Mouse (Mus musculus): ENCODE data around the gene Exosc9. TPM values are rescaled to one million over a fixed set of nuclear protein-coding genes. Genes with fewer than 3 reads are reported as not detected.
"Not testable (repeated sequence)": the region's sequence is repeated elsewhere in the genome, so short reads cannot be mapped to it uniquely, and the experiment has no call there.

Gene Exosc9
- polyA plus RNA-seq, 1 experiment from 2014 or later: 91.7 TPM

DNA sequence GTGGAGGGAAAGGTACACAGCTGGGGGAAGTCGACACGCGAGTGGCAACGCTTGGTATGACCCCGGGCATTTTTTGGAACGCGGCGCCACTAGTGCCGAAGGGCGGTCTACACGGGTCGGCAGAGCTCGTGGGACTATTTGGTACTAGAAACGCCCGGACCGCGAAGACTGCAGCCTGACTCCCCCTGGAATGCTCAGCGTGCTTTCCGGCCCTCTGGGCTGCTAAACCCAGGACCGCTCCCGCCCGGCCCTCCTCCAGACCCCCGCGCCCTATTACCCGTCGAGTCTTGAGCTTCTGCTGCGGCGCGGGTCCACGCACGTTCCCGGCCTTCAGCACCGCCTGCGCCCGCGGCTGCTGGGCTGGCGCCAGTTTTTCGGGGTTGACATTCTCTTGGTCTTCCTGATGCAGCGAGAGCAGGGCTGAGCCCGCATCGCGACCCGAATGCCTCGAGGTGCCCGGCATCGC lies 19.0 kb downstream of the Exosc9 start:
- H3K27me3 ChIP-seq (ENCODE audit: insufficient read depth, poor library complexity, severe bottlenecking): no peaks in the 10 kb centered on the region
- H3K4me3 ChIP-seq: peak overlapping the region; percentile 97
- H3K9me3 ChIP-seq: no peaks in the 10 kb centered on the region
- peaks cover 24% of the 10 kb centered on the region for H3K4me1 ChIP-seq (replicated peaks)
- under 1% methylated on average over 46 of the region's 46 CpGs for WGBS
- H3K36me3 ChIP-seq: peaks cover 43% of the 10 kb centered on the region
- DNase-seq (ENCODE audit: low spot score): no peak
- peak overlapping the region; percentile 97 for H3K27ac ChIP-seq

DNA sequence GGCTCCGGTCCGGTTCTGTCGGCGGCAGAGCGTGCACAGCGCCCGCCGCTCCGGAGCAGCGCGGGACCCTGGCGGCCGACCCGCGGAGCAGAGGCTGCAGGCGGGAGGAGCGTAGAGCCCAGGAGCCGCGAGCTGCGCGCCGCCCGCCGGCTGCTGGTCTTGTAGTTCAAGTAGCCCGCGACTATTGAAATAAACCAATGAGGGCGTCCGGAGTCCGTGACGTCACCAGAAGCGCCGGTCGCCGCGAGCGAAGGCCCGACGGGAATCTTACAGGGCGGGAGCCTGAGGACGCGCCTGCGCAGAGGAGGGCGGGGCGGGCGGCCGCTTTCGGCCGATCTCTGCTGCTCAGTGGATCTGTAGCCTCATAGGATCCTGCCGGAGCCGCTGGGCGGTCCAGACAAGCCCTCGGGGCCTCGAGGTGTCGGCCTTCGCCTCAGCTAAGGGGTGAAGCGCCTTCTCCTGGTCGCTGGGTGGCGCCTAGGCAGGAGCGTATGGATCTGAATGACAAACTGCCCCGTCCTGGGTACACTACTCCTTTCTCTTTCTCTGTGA lies 19.5 kb downstream of the Exosc9 start, which contains the start of gene Ccna2:
Ccna2 (minus strand) TSS at position 324 of the 552 bp plus-strand sequence.
- H3K27ac ChIP-seq: peak within 1 kb of the TSS; percentile 97
- H3K9me3 ChIP-seq: no peaks in the 10 kb centered on the region
- peak; percentile 99 for DNase-seq (ENCODE audit: low spot score)
- under 1% methylated on average over 60 of the region's 60 CpGs for WGBS
- H3K27me3 ChIP-seq (ENCODE audit: insufficient read depth, poor library complexity, severe bottlenecking): no peaks in the 10 kb centered on the region
- H3K4me3 ChIP-seq: peak within 1 kb of the TSS; percentile 97
- H3K36me3 ChIP-seq: peaks cover 38% of the 10 kb centered on the region
- peaks cover 24% of the 10 kb centered on the region for H3K4me1 ChIP-seq (replicated peaks)

DNA sequence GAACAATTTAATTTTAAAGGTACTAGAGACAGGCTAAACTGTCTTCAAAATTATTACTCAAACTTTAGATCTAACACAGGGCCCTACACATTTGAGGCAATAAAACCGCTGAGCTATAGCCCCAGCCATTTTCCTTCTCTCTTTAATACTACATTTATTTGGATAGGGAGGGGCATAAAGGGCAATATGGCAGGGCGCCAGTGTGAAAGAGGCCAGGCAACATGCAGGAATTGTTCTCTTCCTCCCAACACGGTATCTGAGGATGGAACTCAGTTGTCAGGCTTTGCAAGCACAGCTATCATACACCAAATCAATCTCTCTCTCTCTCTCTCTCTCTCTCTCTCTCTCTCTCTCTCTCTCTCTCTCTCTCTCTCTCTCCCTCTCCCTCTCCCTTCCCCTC lies 46.4 kb downstream of the Exosc9 start:
- H3K36me3 ChIP-seq: peaks cover 11% of the 10 kb centered on the region; the same call in 1 of the 2 replicates
- 89% methylated on average over 3 of the region's 3 CpGs for WGBS
- H3K4me3 ChIP-seq: no peak overlapping the region
- no peaks in the 10 kb centered on the region for H3K9me3 ChIP-seq
- no peaks in the 10 kb centered on the region for H3K4me1 ChIP-seq (replicated peaks)
- H3K27me3 ChIP-seq (ENCODE audit: insufficient read depth, poor library complexity, severe bottlenecking): no peaks in the 10 kb centered on the region
- DNase-seq (ENCODE audit: low spot score): no peak
- no peak overlapping the region for H3K27ac ChIP-seq

DNA sequence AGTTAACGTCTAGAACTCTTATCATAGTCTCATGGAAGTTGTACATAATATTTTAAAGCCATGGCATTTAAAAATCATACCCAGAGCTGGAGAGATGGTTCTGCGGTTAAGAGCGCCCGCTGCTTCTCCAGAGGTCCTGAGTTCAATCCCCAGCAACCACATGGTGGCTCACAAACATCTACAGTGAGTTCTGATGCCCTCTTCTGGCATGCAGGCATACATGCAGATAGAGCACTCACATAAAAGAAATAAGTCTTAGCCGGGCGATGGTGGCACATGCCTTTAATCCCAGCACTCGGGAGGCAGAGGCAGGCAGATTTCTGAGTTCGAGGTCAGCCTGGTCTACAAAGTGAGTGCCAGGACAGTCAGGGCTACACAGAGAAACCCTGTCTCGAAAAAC lies 47.4 kb downstream of the Exosc9 start:
- H3K9me3 ChIP-seq; DNase-seq (ENCODE audit: low spot score); H3K27me3 ChIP-seq (ENCODE audit: insufficient read depth, poor library complexity, severe bottlenecking); H3K4me3 ChIP-seq; H3K27ac ChIP-seq; H3K4me1 ChIP-seq (replicated peaks): not testable (repeated sequence)
- WGBS: 92% methylated on average over 9 of the region's 9 CpGs
- peaks cover 11% of the 10 kb centered on the region; the same call in 1 of the 2 replicates for H3K36me3 ChIP-seq

DNA sequence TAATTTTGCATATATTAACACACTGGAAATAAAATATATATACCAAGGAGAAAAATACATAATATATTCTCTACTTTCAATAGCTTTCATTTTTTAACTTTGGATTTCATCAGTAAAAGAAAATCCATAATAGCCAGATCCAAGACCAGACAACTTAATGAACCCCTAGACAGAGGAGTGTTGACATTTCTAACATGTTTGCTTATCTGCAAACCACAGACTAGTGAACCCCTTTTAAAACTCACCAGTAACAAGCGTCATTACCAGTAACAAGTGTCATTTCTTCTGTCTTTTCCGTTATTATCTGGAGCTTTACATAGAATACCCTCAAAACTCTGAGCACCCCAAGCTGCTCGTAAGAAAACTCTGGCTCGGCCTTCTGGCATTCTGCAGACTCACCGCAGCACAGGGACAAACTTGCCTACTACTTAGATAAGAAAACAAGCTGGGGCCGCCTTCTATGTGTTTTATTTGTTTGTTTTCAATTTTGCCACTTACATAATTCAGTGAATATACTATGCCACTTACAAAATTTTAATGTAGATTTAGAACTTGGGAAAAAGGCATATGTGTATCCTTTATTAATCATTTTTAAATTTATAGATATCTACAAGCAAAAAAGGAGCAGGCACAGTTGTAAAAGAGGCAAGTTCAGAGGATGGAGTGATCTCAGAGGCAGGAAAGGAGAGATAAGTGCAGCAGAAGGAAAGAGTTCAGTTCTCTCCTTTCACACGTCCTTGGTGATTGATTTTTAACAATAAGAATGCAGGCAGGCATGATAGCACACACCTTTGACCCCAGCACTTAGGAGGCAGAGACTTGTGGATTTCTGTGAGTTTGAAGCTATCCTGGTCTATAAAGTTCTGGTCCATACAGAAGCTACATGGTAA lies 53.7 kb downstream of the Exosc9 start:
- H3K27me3 ChIP-seq (ENCODE audit: insufficient read depth, poor library complexity, severe bottlenecking): no peaks in the 10 kb centered on the region
- H3K4me3 ChIP-seq: no peak overlapping the region
- no peak overlapping the region for H3K27ac ChIP-seq
- no peaks in the 10 kb centered on the region for H3K9me3 ChIP-seq
- 81% methylated on average over 7 of the region's 7 CpGs for WGBS
- H3K4me1 ChIP-seq (replicated peaks): no peaks in the 10 kb centered on the region
- 0 out of 2 replicates have a peak, but pooled peaks cover 7% of the 10 kb centered on the region for H3K36me3 ChIP-seq
- DNase-seq (ENCODE audit: low spot score): no peak

DNA sequence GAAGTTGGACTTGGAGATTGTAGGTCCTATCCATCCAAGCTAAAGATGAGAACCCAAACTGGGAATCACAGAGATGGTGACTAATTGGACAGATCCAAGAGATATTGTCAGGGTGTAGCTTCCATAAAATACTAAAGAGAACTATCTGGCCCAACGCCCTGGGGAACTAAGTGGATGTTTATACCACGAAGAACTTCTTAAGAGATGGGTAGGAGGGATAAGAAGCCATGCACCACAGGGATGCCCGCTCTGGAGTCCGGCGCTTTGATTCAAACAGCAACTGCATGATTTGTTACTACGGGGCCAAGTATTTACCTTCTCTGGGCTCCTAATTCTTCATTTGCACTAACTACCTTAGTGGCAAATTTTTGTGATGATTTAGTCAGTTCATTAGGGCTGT lies 60.3 kb downstream of the Exosc9 start:
- H3K4me3 ChIP-seq: peak overlapping the region; percentile 77
- peaks cover 3% of the 10 kb centered on the region; the same call in 1 of the 2 replicates for H3K27me3 ChIP-seq (ENCODE audit: insufficient read depth, poor library complexity, severe bottlenecking)
- H3K9me3 ChIP-seq: no peaks in the 10 kb centered on the region
- DNase-seq (ENCODE audit: low spot score): no peak
- WGBS: 8% methylated on average over 6 of the region's 6 CpGs
- peaks cover 11% of the 10 kb centered on the region for H3K4me1 ChIP-seq (replicated peaks)
- H3K36me3 ChIP-seq: no peaks in the 10 kb centered on the region
- H3K27ac ChIP-seq: peak overlapping the region; percentile 90

DNA sequence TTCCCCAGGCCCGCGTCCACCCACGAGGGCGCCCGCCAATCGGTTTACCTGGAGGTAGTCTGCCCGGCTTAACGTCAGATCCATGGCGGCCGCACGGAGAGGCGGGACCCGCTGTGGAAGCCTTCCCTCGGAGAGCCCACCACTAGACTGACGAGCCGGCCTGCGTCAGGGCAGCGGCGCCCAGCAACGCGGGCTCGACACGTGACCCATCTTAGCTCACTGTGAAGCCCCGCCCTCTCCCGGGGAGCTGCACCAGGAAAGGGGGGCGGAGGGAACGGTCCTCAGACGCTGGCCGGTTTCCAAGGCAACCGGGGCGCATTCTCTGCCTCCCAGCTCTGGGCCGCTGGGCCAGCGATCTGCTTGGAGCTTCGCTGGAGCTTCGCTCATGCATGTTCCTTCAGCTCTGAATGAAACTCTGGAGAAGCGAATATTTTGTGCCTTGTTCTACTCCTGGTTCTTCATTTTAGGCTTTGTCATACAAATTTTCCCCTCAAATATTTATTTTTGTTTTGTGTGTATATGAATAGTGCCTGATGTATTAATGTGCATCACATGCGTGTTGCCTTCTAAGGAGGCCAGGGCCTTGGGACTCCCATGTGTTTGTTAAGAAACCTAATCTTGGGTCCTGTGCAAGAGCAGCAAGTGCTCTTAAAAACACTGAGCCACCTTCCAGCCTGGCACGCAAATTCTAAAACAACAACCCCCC lies 60.9 kb downstream of the Exosc9 start, which contains the start of gene Bbs7:
Bbs7 (minus strand) TSS at position 276 of the 706 bp plus-strand sequence.
- no peaks in the 10 kb centered on the region for H3K36me3 ChIP-seq
- H3K4me1 ChIP-seq (replicated peaks): peaks cover 13% of the 10 kb centered on the region
- peak within 1 kb of the TSS; percentile 77 for H3K4me3 ChIP-seq
- no peaks in the 10 kb centered on the region for H3K9me3 ChIP-seq
- peaks cover 3% of the 10 kb centered on the region; the same call in 1 of the 2 replicates for H3K27me3 ChIP-seq (ENCODE audit: insufficient read depth, poor library complexity, severe bottlenecking)
- peak within 1 kb of the TSS; percentile 90 for H3K27ac ChIP-seq
- WGBS: 5% methylated on average over 38 of the region's 38 CpGs
- DNase-seq (ENCODE audit: low spot score): peak; percentile 97

DNA sequence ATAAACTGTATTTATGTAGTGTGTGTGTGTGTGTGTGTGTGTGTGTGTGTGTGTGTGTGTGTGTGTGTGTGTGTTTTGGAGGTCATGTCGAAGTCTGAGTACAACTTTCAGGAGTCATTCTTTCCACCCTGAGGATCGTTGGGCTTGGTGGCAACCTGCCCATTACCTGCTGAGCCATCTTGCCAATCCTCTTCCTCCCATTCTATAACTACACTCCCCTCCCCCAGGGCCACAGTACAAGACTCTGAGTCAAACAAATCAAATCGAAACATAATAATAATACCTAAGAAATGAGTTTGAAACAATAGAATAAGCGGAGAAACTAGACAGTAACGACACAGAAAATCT lies 61.5 kb downstream of the Exosc9 start:
- H3K36me3 ChIP-seq: no peaks in the 10 kb centered on the region
- H3K27ac ChIP-seq: no peak overlapping the region
- no peak overlapping the region for H3K4me3 ChIP-seq
- WGBS: 77% methylated on average over 5 of the region's 5 CpGs
- no peaks in the 10 kb centered on the region for H3K9me3 ChIP-seq
- no peak for DNase-seq (ENCODE audit: low spot score)
- peaks cover 3% of the 10 kb centered on the region; the same call in 1 of the 2 replicates for H3K27me3 ChIP-seq (ENCODE audit: insufficient read depth, poor library complexity, severe bottlenecking)
- H3K4me1 ChIP-seq (replicated peaks): peaks cover 14% of the 10 kb centered on the region

Other genes starting within 250 kb of the Exosc9 start
- gene Anxa5, start 76.7 kb upstream of the Exosc9 start, polyA plus RNA-seq (2016; fragmentation: Nextera tagmentation; extraction: Ambion mirVana): 115 and 120 TPM in 2 replicates
- 0.36 and 0.63 TPM in 2 replicates for gene 1810062G17Rik, start 76.7 kb upstream of the Exosc9 start, polyA plus RNA-seq (2016; fragmentation: Nextera tagmentation; extraction: Ambion mirVana)
- 0.07 and 0.50 TPM in 2 replicates for gene Gm11549, start 30.8 kb upstream of the Exosc9 start, polyA plus RNA-seq (2016; fragmentation: Nextera tagmentation; extraction: Ambion mirVana)
- 217 and 241 TPM in 2 replicates for gene Ccna2, start 19.5 kb downstream of the Exosc9 start, polyA plus RNA-seq (2016; fragmentation: Nextera tagmentation; extraction: Ambion mirVana)
- 17.1 and 18.6 TPM in 2 replicates for gene Bbs7, start 60.9 kb downstream of the Exosc9 start, polyA plus RNA-seq (2016; fragmentation: Nextera tagmentation; extraction: Ambion mirVana)
- gene Trpc3, start 137.6 kb downstream of the Exosc9 start, polyA plus RNA-seq (2016; fragmentation: Nextera tagmentation; extraction: Ambion mirVana): 2.4 and 3.5 TPM in 2 replicates